Mouse (Mus musculus): ENCODE measurements around the gene Adcy7.
A peak's percentile ranks its signal among the peaks of the same experiment; 100 is the strongest.

Gene Adcy7

GRCm38 (mm10) chr8:88299907-88300603 lies 27.9 kb downstream of the Adcy7 start:
- DNase-seq (ENCODE audit: low spot score): no peak

GRCm38 (mm10) chr8:88301589-88302437 lies 29.6 kb downstream of the Adcy7 start:
- no peak for DNase-seq (ENCODE audit: low spot score)

GRCm38 (mm10) chr8:88305814-88306213 lies 33.6 kb downstream of the Adcy7 start:
- DNase-seq (ENCODE audit: low spot score): no peak

GRCm38 (mm10) chr8:88306511-88306910 lies 34.3 kb downstream of the Adcy7 start:
- DNase-seq (ENCODE audit: low spot score): no peak

- DNase-seq (ENCODE audit: low spot score): no peak
Observed at GRCm38 (mm10) chr8:88307736-88308135, 35.5 kb downstream of the Adcy7 start.

- no peak for DNase-seq (ENCODE audit: low spot score)
Observed at GRCm38 (mm10) chr8:88309274-88309873, 37.2 kb downstream of the Adcy7 start.

- no peak for DNase-seq (ENCODE audit: low spot score)
Observed at GRCm38 (mm10) chr8:88309881-88310280, 37.7 kb downstream of the Adcy7 start.

- no peak for DNase-seq (ENCODE audit: low spot score)
Observed at GRCm38 (mm10) chr8:88310286-88310685, 38.1 kb downstream of the Adcy7 start.

GRCm38 (mm10) chr8:88312966-88313365 lies 40.8 kb downstream of the Adcy7 start:
- peak; percentile 57 for DNase-seq (ENCODE audit: low spot score)

- peak; percentile 2 for DNase-seq (ENCODE audit: low spot score)
Observed at GRCm38 (mm10) chr8:88313991-88314390, 41.8 kb downstream of the Adcy7 start.

GRCm38 (mm10) chr8:88315302-88315701 lies 43.1 kb downstream of the Adcy7 start:
- peak; percentile 3 for DNase-seq (ENCODE audit: low spot score)

- peak; percentile 53 for DNase-seq (ENCODE audit: low spot score)
Observed at GRCm38 (mm10) chr8:88316139-88316931, 44.1 kb downstream of the Adcy7 start.

- peak; percentile 3 for DNase-seq (ENCODE audit: low spot score)
Observed at GRCm38 (mm10) chr8:88317341-88317740, 45.1 kb downstream of the Adcy7 start.

GRCm38 (mm10) chr8:88318151-88318550 lies 45.9 kb downstream of the Adcy7 start:
- peak; percentile 2 for DNase-seq (ENCODE audit: low spot score)

GRCm38 (mm10) chr8:88320134-88320533 lies 47.9 kb downstream of the Adcy7 start:
- no peak for DNase-seq (ENCODE audit: low spot score)

GRCm38 (mm10) chr8:88321387-88321786 lies 49.2 kb downstream of the Adcy7 start:
- no peak for DNase-seq (ENCODE audit: low spot score)

- DNase-seq (ENCODE audit: low spot score): no peak
Observed at GRCm38 (mm10) chr8:88323523-88323922, 51.3 kb downstream of the Adcy7 start.

- no peak for DNase-seq (ENCODE audit: low spot score)
Observed at GRCm38 (mm10) chr8:88324760-88325159, 52.6 kb downstream of the Adcy7 start.

GRCm38 (mm10) chr8:88325251-88325650 lies 53.0 kb downstream of the Adcy7 start:
- no peak for DNase-seq (ENCODE audit: low spot score)

GRCm38 (mm10) chr8:88325795-88326194 lies 53.6 kb downstream of the Adcy7 start:
- DNase-seq (ENCODE audit: low spot score): no peak

GRCm38 (mm10) chr8:88326328-88326727 lies 54.1 kb downstream of the Adcy7 start:
- DNase-seq (ENCODE audit: low spot score): no peak

- no peak for DNase-seq (ENCODE audit: low spot score)
Observed at GRCm38 (mm10) chr8:88328689-88329088, 56.5 kb downstream of the Adcy7 start.

Measured in ovary, postnatal 36 days (tissue).